Mouse (Mus musculus): Measurements from ENCODE around the gene Slx4ip. TPM values are rescaled to one million over a fixed set of nuclear protein-coding genes. Genes with fewer than 3 reads are reported as not detected.

Gene Slx4ip
- polyA plus RNA-seq, 1 experiment from 2014 or later, result 7.3 TPM

DNA sequence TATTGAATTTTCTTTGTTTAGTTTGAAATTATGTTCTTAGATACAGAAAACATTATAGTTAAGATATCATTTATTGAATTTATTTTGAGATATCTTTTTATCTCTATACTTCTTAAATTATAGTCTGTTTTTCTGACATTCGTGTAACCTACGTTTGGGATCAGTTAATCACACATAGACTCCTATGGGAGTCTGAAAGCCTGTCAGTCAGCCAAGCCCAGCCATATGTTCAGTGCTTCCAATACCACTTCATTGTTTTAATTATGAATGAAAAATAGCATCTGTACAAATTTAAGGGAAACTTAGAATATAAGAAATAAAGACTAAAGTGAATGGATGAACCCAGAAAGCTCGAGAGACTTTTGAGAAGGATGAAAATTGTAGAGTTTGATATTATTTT is 17.6 kb downstream of the Slx4ip start:
- 69% methylated on average over 3 of the region's 3 CpGs for WGBS
- no peak for ATAC-seq (ENCODE audit: low read depth)
- H3K27ac ChIP-seq (ENCODE audit: low read length), result no peak overlapping the region

DNA sequence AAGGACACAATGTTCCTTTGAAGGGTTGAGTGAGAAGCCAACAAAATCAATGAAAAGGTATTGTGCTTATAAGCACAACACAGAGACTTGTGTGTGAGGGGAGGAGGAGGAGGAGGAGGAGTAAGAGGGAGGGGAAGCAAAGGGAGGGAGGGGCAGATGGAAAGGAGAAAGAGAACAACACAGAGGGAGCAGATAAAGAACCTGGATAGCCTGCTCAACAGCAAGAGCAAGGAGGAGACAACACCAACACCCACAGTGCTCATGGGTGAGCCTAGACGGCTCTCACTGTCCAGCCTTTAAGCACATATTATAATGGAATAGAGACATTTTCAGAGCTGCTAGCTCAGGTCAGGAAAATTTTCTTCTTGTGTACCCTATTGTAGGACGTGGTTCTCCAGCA is 18.3 kb downstream of the Slx4ip start:
- no peak overlapping the region for H3K4me2 ChIP-seq (ENCODE audit: low read depth, low read length)
- no peak overlapping the region for H3K9ac ChIP-seq (ENCODE audit: low read length)
- no peaks in the 10 kb centered on the region for H3K27me3 ChIP-seq (ENCODE audit: control insufficient read depth, insufficient read depth, low read depth, low read length)
- ATAC-seq (ENCODE audit: low read depth), result no peak
- H3K27ac ChIP-seq (ENCODE audit: low read length), result no peak overlapping the region
- H3K4me1 ChIP-seq (replicated peaks; ENCODE audit: control insufficient read depth, insufficient read depth, low read length), result peaks cover 18% of the 10 kb centered on the region
- WGBS, result 73% methylated on average over 2 of the region's 2 CpGs
- H3K9me3 ChIP-seq (ENCODE audit: control insufficient read depth, low read length), result no peaks in the 10 kb centered on the region
- H3K4me3 ChIP-seq (ENCODE audit: low read length), result no peak overlapping the region
- 0 out of 2 replicates have a peak, but pooled peaks cover 4% of the 10 kb centered on the region for H3K36me3 ChIP-seq (ENCODE audit: control insufficient read depth, insufficient read depth, low read length)

More for the DNA sequence above, 17.6 kb downstream of the Slx4ip start:
- 0 out of 2 replicates have a peak, but pooled peaks cover 4% of the 10 kb centered on the region for H3K36me3 ChIP-seq (ENCODE audit: control insufficient read depth, insufficient read depth, low read length)
- H3K27me3 ChIP-seq (ENCODE audit: control insufficient read depth, insufficient read depth, low read depth, low read length), result no peaks in the 10 kb centered on the region
- H3K9me3 ChIP-seq (ENCODE audit: control insufficient read depth, low read length), result no peaks in the 10 kb centered on the region
- H3K9ac ChIP-seq (ENCODE audit: low read length), result no peak overlapping the region
- H3K4me1 ChIP-seq (replicated peaks; ENCODE audit: control insufficient read depth, insufficient read depth, low read length), result peaks cover 14% of the 10 kb centered on the region
- no peak overlapping the region for H3K4me3 ChIP-seq (ENCODE audit: low read length)
- no peak overlapping the region for H3K4me2 ChIP-seq (ENCODE audit: low read depth, low read length)

DNA sequence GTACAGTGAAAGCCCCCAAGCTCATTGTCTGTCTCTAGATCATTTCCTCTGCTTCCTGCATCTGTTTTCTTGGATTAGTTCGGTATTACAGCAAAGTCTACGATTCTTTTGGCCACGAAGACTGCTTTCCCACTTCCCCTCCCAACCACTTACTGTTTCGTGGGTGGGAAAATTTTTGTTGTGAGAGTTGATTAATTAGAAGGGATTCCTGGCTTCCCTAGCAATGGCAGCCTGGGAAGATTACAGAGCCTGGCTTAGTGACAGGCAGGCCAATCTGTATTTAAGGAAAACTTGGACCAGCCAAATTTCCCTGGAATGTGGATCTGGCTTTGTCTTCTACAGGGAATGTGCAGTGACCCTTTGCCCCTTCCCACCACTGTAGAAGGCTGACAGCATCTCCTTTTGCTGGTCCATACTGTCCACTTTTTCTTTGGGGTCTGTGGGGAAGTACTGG is 21.0 kb downstream of the Slx4ip start:
- Histone ChIP-seq H3K27me3 (ENCODE audit: control insufficient read depth, insufficient read depth, low read depth, low read length) (no peaks in the 10 kb centered on the region), H3K36me3 (ENCODE audit: control insufficient read depth, insufficient read depth, low read length) (no peaks in the 10 kb centered on the region), H3K9ac (ENCODE audit: low read length) (no peak overlapping the region), H3K9me3 (ENCODE audit: control insufficient read depth, low read length) (no peaks in the 10 kb centered on the region), H3K4me3 (ENCODE audit: low read length) (no peak overlapping the region), H3K4me1 (replicated peaks; ENCODE audit: control insufficient read depth, insufficient read depth, low read length) (peaks cover 18% of the 10 kb centered on the region), H3K4me2 (ENCODE audit: low read depth, low read length) (0 out of 2 replicates have a peak overlapping the region, but pooled peaks have one; percentile 2), H3K27ac (ENCODE audit: low read length) (peak overlapping the region; percentile 55)
- WGBS, result 20% methylated on average over 4 of the region's 4 CpGs
- ATAC-seq (ENCODE audit: low read depth), result peak; percentile 70

DNA sequence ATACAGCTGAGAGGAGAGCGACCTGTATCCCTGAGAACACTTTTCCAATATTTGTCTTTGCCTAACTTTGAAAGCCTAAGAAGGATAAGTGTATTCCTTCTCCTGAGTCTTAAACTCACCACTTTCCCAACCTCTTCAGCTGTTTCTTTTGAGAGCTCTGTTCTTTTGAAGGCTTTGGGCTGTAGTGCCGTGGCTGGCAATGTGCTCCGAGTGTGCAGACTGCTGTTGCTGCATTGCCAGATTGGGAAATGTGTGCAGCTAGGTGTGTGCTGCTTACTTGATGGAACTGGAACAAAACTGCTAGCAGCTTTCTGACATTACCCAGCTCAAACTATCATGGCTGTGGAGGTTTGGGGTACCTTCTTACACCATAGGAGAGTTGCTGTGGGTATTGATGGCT is 22.0 kb downstream of the Slx4ip start:
- H3K36me3 ChIP-seq (ENCODE audit: control insufficient read depth, insufficient read depth, low read length), result no peaks in the 10 kb centered on the region
- H3K9me3 ChIP-seq (ENCODE audit: control insufficient read depth, low read length), result no peaks in the 10 kb centered on the region
- peak; percentile 67; the same call in 1 of the 2 replicates for ATAC-seq (ENCODE audit: low read depth)
- H3K4me3 ChIP-seq (ENCODE audit: low read length), result no peak overlapping the region
- WGBS, result 58% methylated on average over 3 of the region's 3 CpGs
- no peak overlapping the region for H3K9ac ChIP-seq (ENCODE audit: low read length)
- no peaks in the 10 kb centered on the region for H3K27me3 ChIP-seq (ENCODE audit: control insufficient read depth, insufficient read depth, low read depth, low read length)
- peaks cover 18% of the 10 kb centered on the region for H3K4me1 ChIP-seq (replicated peaks; ENCODE audit: control insufficient read depth, insufficient read depth, low read length)
- H3K27ac ChIP-seq (ENCODE audit: low read length), result 0 out of 2 replicates have a peak overlapping the region, but pooled peaks have one; percentile 15
- no peak overlapping the region for H3K4me2 ChIP-seq (ENCODE audit: low read depth, low read length)

DNA sequence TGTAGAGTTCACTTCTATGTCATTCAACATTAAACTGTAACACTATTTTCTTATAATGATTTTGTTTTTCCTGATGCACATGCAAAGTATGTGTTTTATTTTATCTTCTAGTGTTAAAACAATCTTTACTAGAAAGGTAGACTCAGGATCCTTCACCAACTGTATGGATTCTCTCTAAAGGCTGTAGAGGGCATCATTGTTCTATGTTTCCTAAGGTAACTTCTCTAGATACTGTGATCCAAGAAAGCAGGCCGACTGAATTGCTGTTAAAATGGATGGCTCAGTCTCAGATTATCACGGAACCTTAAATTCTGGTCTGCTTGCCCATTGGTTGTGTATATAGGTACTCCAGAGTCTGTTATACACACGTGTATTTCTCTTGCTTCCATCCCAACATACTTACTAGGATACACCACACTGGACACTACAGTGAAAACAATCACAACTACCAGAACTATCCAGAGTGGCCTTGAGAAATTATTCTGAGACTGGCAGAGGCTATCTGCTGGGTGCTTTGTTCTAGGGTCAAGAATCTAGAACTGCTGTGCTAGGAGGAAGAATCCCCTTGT is 23.4 kb downstream of the Slx4ip start:
- no peak overlapping the region for H3K4me3 ChIP-seq (ENCODE audit: low read length)
- no peak overlapping the region for H3K4me2 ChIP-seq (ENCODE audit: low read depth, low read length)
- no peak overlapping the region for H3K9ac ChIP-seq (ENCODE audit: low read length)
- peaks cover 18% of the 10 kb centered on the region for H3K4me1 ChIP-seq (replicated peaks; ENCODE audit: control insufficient read depth, insufficient read depth, low read length)
- no peaks in the 10 kb centered on the region for H3K27me3 ChIP-seq (ENCODE audit: control insufficient read depth, insufficient read depth, low read depth, low read length)
- H3K36me3 ChIP-seq (ENCODE audit: control insufficient read depth, insufficient read depth, low read length), result no peaks in the 10 kb centered on the region
- no peaks in the 10 kb centered on the region for H3K9me3 ChIP-seq (ENCODE audit: control insufficient read depth, low read length)
- ATAC-seq (ENCODE audit: low read depth), result no peak
- no peak overlapping the region for H3K27ac ChIP-seq (ENCODE audit: low read length)
- 40% methylated on average over 3 of the region's 3 CpGs for WGBS

DNA sequence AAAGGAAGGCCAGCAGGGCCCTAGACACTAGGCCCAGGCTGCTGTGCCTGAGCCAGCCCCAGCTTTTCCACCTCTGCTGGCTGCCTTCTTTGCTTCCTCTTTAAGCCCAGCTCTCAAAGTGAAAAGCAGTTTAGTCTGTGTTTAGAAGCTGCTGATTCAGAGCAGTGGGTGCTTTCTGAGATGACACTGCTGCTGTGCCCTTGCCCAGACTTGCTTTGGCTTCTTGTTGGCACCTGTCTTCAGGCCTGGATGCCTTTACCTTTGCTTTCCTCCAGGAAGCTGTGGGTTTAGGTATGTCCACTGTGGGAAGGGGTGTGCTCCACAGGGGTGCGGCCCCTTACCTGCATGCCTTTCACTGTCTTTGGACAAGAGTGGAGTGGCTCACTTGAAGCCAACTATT is 28.4 kb downstream of the Slx4ip start:
- H3K4me1 ChIP-seq (replicated peaks; ENCODE audit: control insufficient read depth, insufficient read depth, low read length), result peaks cover 4% of the 10 kb centered on the region; the same call in 1 of the 2 replicates
- H3K4me3 ChIP-seq (ENCODE audit: low read length), result no peak overlapping the region
- 95% methylated on average over 1 of the region's 1 CpGs for WGBS
- H3K27me3 ChIP-seq (ENCODE audit: control insufficient read depth, insufficient read depth, low read depth, low read length), result no peaks in the 10 kb centered on the region
- no peak overlapping the region for H3K9ac ChIP-seq (ENCODE audit: low read length)
- H3K9me3 ChIP-seq (ENCODE audit: control insufficient read depth, low read length), result no peaks in the 10 kb centered on the region
- no peak overlapping the region for H3K27ac ChIP-seq (ENCODE audit: low read length)
- ATAC-seq (ENCODE audit: low read depth), result no peak
- H3K4me2 ChIP-seq (ENCODE audit: low read depth, low read length), result no peak overlapping the region
- H3K36me3 ChIP-seq (ENCODE audit: control insufficient read depth, insufficient read depth, low read length), result no peaks in the 10 kb centered on the region

DNA sequence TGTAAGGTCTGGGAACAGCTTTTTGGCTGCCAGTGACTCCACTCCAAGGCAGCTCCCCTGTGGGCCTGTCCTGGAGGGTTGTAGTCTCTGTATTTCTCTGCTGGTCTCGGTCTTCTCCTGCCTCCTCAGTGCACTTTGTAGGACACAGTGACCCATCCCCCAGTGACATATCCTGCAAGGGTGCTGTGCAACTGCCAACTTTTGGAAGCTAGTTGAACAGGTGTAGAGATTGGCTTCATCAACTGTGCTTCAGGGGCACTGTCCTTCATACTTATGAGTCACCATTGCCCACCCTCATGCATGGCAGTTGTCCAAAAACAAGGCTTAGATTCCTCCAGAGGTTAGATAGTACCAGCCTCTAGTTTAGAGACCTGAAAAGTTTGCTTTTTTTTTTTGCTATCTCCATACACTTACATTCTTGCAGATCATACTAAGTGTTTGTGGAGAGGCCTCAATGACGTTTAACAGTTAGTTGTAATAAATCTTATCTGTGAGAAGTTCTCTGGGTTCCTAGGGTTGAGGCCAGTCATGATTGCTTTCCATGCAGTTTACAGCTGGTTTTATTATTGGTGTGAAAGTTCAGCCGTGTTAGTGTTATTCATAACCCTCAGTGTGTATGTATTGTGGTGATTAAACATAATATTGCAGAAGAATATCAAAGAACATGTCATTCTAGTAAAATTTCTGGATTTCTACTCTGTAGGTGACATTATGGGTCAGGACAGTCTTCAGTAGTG is 29.4 kb downstream of the Slx4ip start:
- H3K27me3 ChIP-seq (ENCODE audit: control insufficient read depth, insufficient read depth, low read depth, low read length), result no peaks in the 10 kb centered on the region
- 0 out of 2 replicates have a peak, but pooled peaks have one; percentile 12 for ATAC-seq (ENCODE audit: low read depth)
- no peak overlapping the region for H3K9ac ChIP-seq (ENCODE audit: low read length)
- peaks cover 4% of the 10 kb centered on the region; the same call in 1 of the 2 replicates for H3K4me1 ChIP-seq (replicated peaks; ENCODE audit: control insufficient read depth, insufficient read depth, low read length)
- no peak overlapping the region for H3K27ac ChIP-seq (ENCODE audit: low read length)
- 69% methylated on average over 3 of the region's 3 CpGs for WGBS
- H3K9me3 ChIP-seq (ENCODE audit: control insufficient read depth, low read length), result no peaks in the 10 kb centered on the region
- no peak overlapping the region for H3K4me3 ChIP-seq (ENCODE audit: low read length)
- no peak overlapping the region for H3K4me2 ChIP-seq (ENCODE audit: low read depth, low read length)
- no peaks in the 10 kb centered on the region for H3K36me3 ChIP-seq (ENCODE audit: control insufficient read depth, insufficient read depth, low read length)

DNA sequence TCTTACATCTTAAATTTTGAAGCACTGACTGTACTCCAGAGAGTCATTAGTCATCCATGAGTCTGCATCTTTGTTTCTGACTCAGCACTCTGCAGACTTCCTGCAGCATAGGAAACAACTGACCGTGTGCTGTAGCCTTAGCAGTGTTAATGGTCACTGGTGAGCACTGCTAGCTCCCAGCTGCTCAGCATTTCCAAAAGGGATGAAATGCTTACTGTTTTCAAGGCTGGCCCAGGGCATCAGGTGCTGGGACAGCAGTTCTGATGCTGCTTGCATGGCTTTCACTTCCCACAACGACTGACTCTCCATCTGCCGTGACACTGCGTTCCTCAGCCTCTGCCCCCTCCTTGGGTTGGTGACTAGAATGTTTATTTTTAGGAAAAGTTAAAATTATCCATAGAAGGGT is 30.0 kb downstream of the Slx4ip start:
- Histone ChIP-seq H3K4me3 (ENCODE audit: low read length) (no peak overlapping the region), H3K4me2 (ENCODE audit: low read depth, low read length) (no peak overlapping the region), H3K27me3 (ENCODE audit: control insufficient read depth, insufficient read depth, low read depth, low read length) (no peaks in the 10 kb centered on the region), H3K27ac (ENCODE audit: low read length) (no peak overlapping the region), H3K9me3 (ENCODE audit: control insufficient read depth, low read length) (no peaks in the 10 kb centered on the region), H3K4me1 (replicated peaks; ENCODE audit: control insufficient read depth, insufficient read depth, low read length) (peaks cover 4% of the 10 kb centered on the region; the same call in 1 of the 2 replicates), H3K9ac (ENCODE audit: low read length) (no peak overlapping the region), H3K36me3 (ENCODE audit: control insufficient read depth, insufficient read depth, low read length) (no peaks in the 10 kb centered on the region)
- 20% methylated on average over 4 of the region's 4 CpGs for whole genome bisulfite sequencing
- ATAC-seq (ENCODE audit: low read depth), result peak; percentile 52; the same call in 1 of the 2 replicates

DNA sequence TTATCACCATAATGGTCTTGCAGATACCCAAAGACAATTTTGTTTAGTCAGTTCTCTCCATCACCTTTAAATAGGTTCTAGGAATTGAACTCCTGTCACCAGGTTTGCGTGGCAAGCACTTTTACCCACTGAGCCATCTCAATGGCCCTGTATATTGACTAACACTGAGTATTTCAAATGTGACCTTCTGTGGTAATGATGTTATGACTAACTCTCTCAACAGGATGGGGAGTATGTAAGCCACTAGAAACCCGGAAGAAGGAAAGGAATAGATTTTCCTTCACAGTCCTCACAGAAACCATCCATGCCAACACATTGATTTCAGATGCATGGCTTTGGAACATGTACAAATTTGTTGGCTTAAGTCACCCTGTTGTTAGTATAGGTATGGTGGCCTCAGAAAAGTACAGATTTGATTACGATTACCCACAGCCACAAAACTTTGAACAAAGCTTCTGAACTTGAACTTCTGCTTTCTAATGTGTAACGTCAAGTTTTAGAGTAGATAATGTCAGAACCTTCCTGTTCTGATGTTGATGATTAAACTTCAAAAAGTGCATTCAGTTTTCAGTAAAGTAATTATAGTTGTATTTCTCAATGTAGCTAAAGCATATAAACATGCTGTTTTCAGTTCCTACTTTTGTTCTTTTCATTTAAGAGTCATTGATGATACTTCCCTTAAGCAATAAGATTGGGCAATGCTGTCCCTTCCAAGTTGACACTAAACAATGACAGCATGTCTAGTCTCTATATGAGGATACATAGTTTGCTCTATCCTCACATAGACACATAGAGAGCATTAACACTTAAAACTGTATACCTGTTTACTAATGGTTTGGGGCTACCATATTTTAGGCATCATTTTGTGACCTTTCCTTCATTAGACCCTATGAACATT is 45.6 kb downstream of the Slx4ip start:
- Histone ChIP-seq H3K4me1 (replicated peaks; ENCODE audit: control insufficient read depth, insufficient read depth, low read length) (no peaks in the 10 kb centered on the region), H3K4me3 (ENCODE audit: low read length) (no peak overlapping the region), H3K36me3 (ENCODE audit: control insufficient read depth, insufficient read depth, low read length) (no peaks in the 10 kb centered on the region), H3K27me3 (ENCODE audit: control insufficient read depth, insufficient read depth, low read depth, low read length) (no peaks in the 10 kb centered on the region), H3K27ac (ENCODE audit: low read length) (no peak overlapping the region), H3K4me2 (ENCODE audit: low read depth, low read length) (no peak overlapping the region), H3K9ac (ENCODE audit: low read length) (no peak overlapping the region), H3K9me3 (ENCODE audit: control insufficient read depth, low read length) (no peaks in the 10 kb centered on the region)
- WGBS, result 86% methylated on average over 4 of the region's 4 CpGs
- ATAC-seq (ENCODE audit: low read depth), result no peak
